Mouse (Mus musculus): ENCODE results near the gene Gm21721. TPM values are rescaled to one million over a fixed set of nuclear protein-coding genes. Genes with fewer than 3 reads are reported as not detected.

Gm21721 gene
- polyA plus RNA-seq (2012; rRNA removed; ENCODE audit: low replicate concordance), result not detected in 2 replicates

GRCm38 (mm10) chrY:9202090-9202489 is at the start of gene Gm21721:
Gene Gm21721, minus strand, starts transcription at chrY:9202190.

Other genes starting within 250 kb of the Gm21721 start
- not detected in 2 replicates for gene Gm21292, start 68.3 kb downstream of the Gm21721 start, polyA plus RNA-seq (2012; rRNA removed; ENCODE audit: low replicate concordance)
- not detected in 2 replicates for gene Gm21812, start 145.0 kb upstream of the Gm21721 start, polyA plus RNA-seq (2012; rRNA removed; ENCODE audit: low replicate concordance)
- not detected in 2 replicates for gene Gm21874, start 214.0 kb upstream of the Gm21721 start, polyA plus RNA-seq (2012; rRNA removed; ENCODE audit: low replicate concordance)

Measured in duodenum, adult 2 months (tissue).